11 mouse cellular contexts compared by ENCODE assay signal in genomic region chr11:115233526-115234290, GRCm38 (mm10). TPM values are rescaled to one million over a fixed set of nuclear protein-coding genes. Genes with fewer than 3 reads are reported as not detected.
A peak's percentile ranks its signal among the peaks of the same experiment; 100 is the strongest.
DNase-seq lines count a peak whose midpoint lies in the region; ATAC-seq lines count a peak whose summit lies in the region.
"Had no signal": no experiment of that assay in that cellular context is flagged by ENCODE, and none has a peak within 500 bp of the region (broad histone marks: within the 10 kb centered on the region; RNA-seq: fewer than 3 reads in every experiment).

No protein-coding gene starts in this region.

- peaks cover 61% of the 10 kb centered on the region for H3K27me3 ChIP-seq in embryonic facial prominence, embryonic 10.5 days (replicated peaks; ENCODE audit: low read depth, poor library complexity, severe bottlenecking)
- no peaks in the 10 kb centered on the region for H3K27me3 ChIP-seq in hindbrain, embryonic 14.5 days (ENCODE audit: control insufficient read depth, insufficient read depth, low read length)
- no peaks in the 10 kb centered on the region for H3K27me3 ChIP-seq in midbrain, embryonic 16.5 days (ENCODE audit: control insufficient read depth, insufficient read depth, low read depth, low read length)
- H3K27me3 ChIP-seq in heart, embryonic 12.5 days (replicated peaks) = peaks cover 30% of the 10 kb centered on the region

- peak; percentile 44 for DNase-seq in kidney, postnatal 10 days
- no peak for DNase-seq in kidney, adult 8-10 months
- DNase-seq in embryonic facial prominence, embryonic 10.5 days (ENCODE audit: low spot score) = no peak
- DNase-seq in hindbrain, embryonic 14.5 days (ENCODE audit: low spot score) = no peak
- DNase-seq in adrenal gland, postnatal 25 days = no peak
- no peak for DNase-seq in embryo, embryonic 10 days (ENCODE audit: low spot score)

- ATAC-seq in hindbrain, embryonic 14.5 days (ENCODE audit: low FRiP score) = peak; percentile 37; the same call in 1 of the 2 replicates
- 0 out of 2 replicates have a peak, but pooled peaks have one; percentile 23 for ATAC-seq in midbrain, embryonic 16.5 days
- no peak for ATAC-seq in heart, embryonic 12.5 days (ENCODE audit: insufficient number of reproducible peaks, low FRiP score)

- peak overlapping the region; percentile 26; the same call in 1 of the 2 replicates for H3K27ac ChIP-seq in embryonic facial prominence, embryonic 10.5 days (replicated peaks)
- peak overlapping the region; percentile 16; the same call in 1 of the 2 replicates for H3K27ac ChIP-seq in hindbrain, embryonic 14.5 days
- no peak overlapping the region for H3K27ac ChIP-seq in midbrain, embryonic 16.5 days (ENCODE audit: low read length)
- H3K27ac ChIP-seq in heart, embryonic 12.5 days (ENCODE audit: poor library complexity, severe bottlenecking) = no peak overlapping the region
- H3K27ac ChIP-seq: lung, embryonic 15.5 days had no signal

- H3K4me3 ChIP-seq in embryonic facial prominence, embryonic 10.5 days = no peak overlapping the region
- no peak overlapping the region for H3K4me3 ChIP-seq in hindbrain, embryonic 14.5 days (replicated peaks; ENCODE audit: low read length)
- no peak overlapping the region for H3K4me3 ChIP-seq in midbrain, embryonic 16.5 days (ENCODE audit: low read depth, low read length)
- H3K4me3 ChIP-seq in heart, embryonic 12.5 days = no peak overlapping the region
- H3K4me3 ChIP-seq: lung, embryonic 15.5 days had no signal

- 59% methylated on average over 20 of the region's 20 CpGs for WGBS in embryonic facial prominence, embryonic 10.5 days
- WGBS in hindbrain, embryonic 14.5 days = 28% methylated on average over 20 of the region's 20 CpGs
- WGBS in midbrain, embryonic 16.5 days = 31% methylated on average over 20 of the region's 20 CpGs
- WGBS in heart, embryonic 12.5 days = 61% methylated on average over 20 of the region's 20 CpGs

- H3K9ac ChIP-seq in hindbrain, embryonic 14.5 days = no peak overlapping the region
- no peak overlapping the region for H3K9ac ChIP-seq in midbrain, embryonic 16.5 days (ENCODE audit: low read depth, low read length)
- no peak overlapping the region for H3K9ac ChIP-seq in heart, embryonic 12.5 days
- H3K9ac ChIP-seq: lung, embryonic 15.5 days had no signal

- no peaks in the 10 kb centered on the region for H3K9me3 ChIP-seq in embryonic facial prominence, embryonic 10.5 days
- no peaks in the 10 kb centered on the region for H3K9me3 ChIP-seq in hindbrain, embryonic 14.5 days (ENCODE audit: control insufficient read depth, low read length)
- no peaks in the 10 kb centered on the region for H3K9me3 ChIP-seq in midbrain, embryonic 16.5 days (replicated peaks; ENCODE audit: control insufficient read depth, low read length, poor library complexity, severe bottlenecking)
- no peaks in the 10 kb centered on the region for H3K9me3 ChIP-seq in heart, embryonic 12.5 days (replicated peaks)
- H3K9me3 ChIP-seq: lung, embryonic 15.5 days had no signal

- H3K4me1 ChIP-seq in embryonic facial prominence, embryonic 10.5 days = peaks cover 84% of the 10 kb centered on the region
- H3K4me1 ChIP-seq in hindbrain, embryonic 14.5 days (replicated peaks; ENCODE audit: control insufficient read depth, insufficient read depth, low read length) = peaks cover 50% of the 10 kb centered on the region
- peaks cover 27% of the 10 kb centered on the region for H3K4me1 ChIP-seq in midbrain, embryonic 16.5 days (ENCODE audit: control insufficient read depth, insufficient read depth, low read length)
- H3K4me1 ChIP-seq in heart, embryonic 12.5 days (replicated peaks) = peaks cover 70% of the 10 kb centered on the region

- H3K4me2 ChIP-seq in hindbrain, embryonic 14.5 days (replicated peaks) = no peak overlapping the region
- no peak overlapping the region for H3K4me2 ChIP-seq in midbrain, embryonic 16.5 days (ENCODE audit: low read length)
- H3K4me2 ChIP-seq in heart, embryonic 12.5 days = no peak overlapping the region
- H3K4me2 ChIP-seq: lung, embryonic 15.5 days had no signal

- H3K36me3 ChIP-seq in embryonic facial prominence, embryonic 10.5 days (replicated peaks) = peaks cover under 1% of the 10 kb centered on the region; the same call in 1 of the 2 replicates
- no peaks in the 10 kb centered on the region for H3K36me3 ChIP-seq in hindbrain, embryonic 14.5 days (replicated peaks; ENCODE audit: control insufficient read depth, insufficient read depth)
- H3K36me3 ChIP-seq in midbrain, embryonic 16.5 days (ENCODE audit: control insufficient read depth, insufficient read depth, low read length) = no peaks in the 10 kb centered on the region
- H3K36me3 ChIP-seq in heart, embryonic 12.5 days = no peaks in the 10 kb centered on the region
- H3K36me3 ChIP-seq: lung, embryonic 15.5 days had no signal

RNA-seq across cellular contexts. Expression of gene Grin2c, which starts 33.3 kb away (rescaled TPM):
- 0.06 and 0.07 TPM in 2 replicates for polyA plus RNA-seq in embryonic facial prominence, embryonic 10.5 days (2016; fragmentation: Nextera tagmentation; extraction: Ambion mirVana)
- 0.33 and 0.35 TPM in 2 replicates for polyA plus RNA-seq in hindbrain, embryonic 14.5 days (2014; fragmentation: Nextera tagmentation; extraction: Ambion mirVana)
- 0.18 and 0.31 TPM in 2 replicates for polyA plus RNA-seq in midbrain, embryonic 16.5 days (2015; fragmentation: Nextera tagmentation; extraction: Ambion mirVana)
- 2.5 and 3.5 TPM in 2 replicates for total RNA-seq in adrenal gland, postnatal 25 days (2021)
- polyA plus RNA-seq in heart, embryonic 12.5 days (2016; fragmentation: Nextera tagmentation; extraction: Ambion mirVana) = 0.15 and 0.21 TPM in 2 replicates
- total RNA-seq: common myeloid progenitor, adult 5-6 weeks; hematopoietic stem cell, adult 5-6 weeks had no signal

RNA-seq across cellular contexts. Expression of gene Fdxr, which starts 43.1 kb away (rescaled TPM):
- 17.6 and 18.1 TPM in 2 replicates for polyA plus RNA-seq in embryonic facial prominence, embryonic 10.5 days (2016; fragmentation: Nextera tagmentation; extraction: Ambion mirVana)
- polyA plus RNA-seq in hindbrain, embryonic 14.5 days (2014; fragmentation: Nextera tagmentation; extraction: Ambion mirVana) = 15.2 TPM in 2 replicates
- polyA plus RNA-seq in midbrain, embryonic 16.5 days (2015; fragmentation: Nextera tagmentation; extraction: Ambion mirVana) = 19.7 and 23.4 TPM in 2 replicates
- 1,338 and 1,408 TPM in 2 replicates for total RNA-seq in adrenal gland, postnatal 25 days (2021)
- 11.3 and 12.3 TPM in 2 replicates for polyA plus RNA-seq in heart, embryonic 12.5 days (2016; fragmentation: Nextera tagmentation; extraction: Ambion mirVana)

RNA-seq across cellular contexts. Expression of gene Nat9, which starts 46.0 kb away (rescaled TPM):
- polyA plus RNA-seq in embryonic facial prominence, embryonic 10.5 days (2016; fragmentation: Nextera tagmentation; extraction: Ambion mirVana) = 18.2 and 18.4 TPM in 2 replicates
- polyA plus RNA-seq in hindbrain, embryonic 14.5 days (2014; fragmentation: Nextera tagmentation; extraction: Ambion mirVana) = 18.2 and 20.0 TPM in 2 replicates
- polyA plus RNA-seq in midbrain, embryonic 16.5 days (2015; fragmentation: Nextera tagmentation; extraction: Ambion mirVana) = 23.2 and 23.9 TPM in 2 replicates
- total RNA-seq in adrenal gland, postnatal 25 days (2021) = 37.3 and 38.1 TPM in 2 replicates
- 13.1 and 13.3 TPM in 2 replicates for polyA plus RNA-seq in heart, embryonic 12.5 days (2016; fragmentation: Nextera tagmentation; extraction: Ambion mirVana)

RNA-seq across cellular contexts. Expression of gene Tmem104, which starts 46.4 kb away (rescaled TPM):
- polyA plus RNA-seq in embryonic facial prominence, embryonic 10.5 days (2016; fragmentation: Nextera tagmentation; extraction: Ambion mirVana) = 10.1 and 10.3 TPM in 2 replicates
- 10.7 and 11.7 TPM in 2 replicates for polyA plus RNA-seq in hindbrain, embryonic 14.5 days (2014; fragmentation: Nextera tagmentation; extraction: Ambion mirVana)
- 12.5 and 14.9 TPM in 2 replicates for polyA plus RNA-seq in midbrain, embryonic 16.5 days (2015; fragmentation: Nextera tagmentation; extraction: Ambion mirVana)
- 19.9 and 22.3 TPM in 2 replicates for total RNA-seq in adrenal gland, postnatal 25 days (2021)
- 8.4 TPM in 2 replicates for polyA plus RNA-seq in heart, embryonic 12.5 days (2016; fragmentation: Nextera tagmentation; extraction: Ambion mirVana)

Comparison
In these comparisons a context has a peak if more than half of its experiments do, and no peak if none do; other contexts are left out.
1. H3K27ac ChIP-seq: peak in embryonic facial prominence, embryonic 10.5 days (single experiment) and hindbrain, embryonic 14.5 days (single experiment); none in midbrain, embryonic 16.5 days (single experiment) and heart, embryonic 12.5 days (single experiment).